Mouse (Mus musculus) embryonic fibroblast, embryonic 13.5 days (primary cell): ENCODE measurements at regions not wholly inside any gene's neighbourhood (a gene's known extent, or its start where the extent isn't known, plus 50 kb on each side); places are given as distances from the start of the nearest gene placed in this dataset.

ENCODE experiments used
- CTCF ChIP-seq: IDR thresholded peaks from 2 replicates; pipeline ENCODE4 v1.5.1; 2011; ENCODE audit warnings: mild to moderate bottlenecking, control low read depth, low read length, moderate library complexity, borderline replicate concordance; ENCODE audit not compliant: insufficient read depth
- POLR2A ChIP-seq: IDR thresholded peaks from 2 replicates; pipeline ENCODE4 v1.6.1; 2011; ENCODE audit warnings: low read depth, mild to moderate bottlenecking, control low read depth, low read length, moderate library complexity

- TF ChIP-seq CTCF (no peak), POLR2A (no peak)
Measured at GRCm38 (mm10) chr13:110652201-110652600, 257.4 kb downstream of the Plk2 start.
